Mouse (Mus musculus) myocyte (in vitro differentiated cells): ENCODE data around the gene Srrt.

Experiments used
- CEBPB ChIP-seq: IDR thresholded peaks from 2 replicates; pipeline ENCODE4 v1.6.1; 2011; ENCODE audit warnings: mild to moderate bottlenecking, moderate library complexity; ENCODE audit not compliant: poor library complexity, insufficient read depth, severe bottlenecking
- E2F4 ChIP-seq: IDR thresholded peaks from one replicate; pipeline ENCODE4 v1.6.1; 2011; ENCODE audit warnings: mild to moderate bottlenecking, control low read depth, moderate library complexity; ENCODE audit not compliant: insufficient read depth
- MAX ChIP-seq: IDR thresholded peaks from one replicate; pipeline ENCODE4 v1.6.1; 2011; ENCODE audit warnings: low read depth, mild to moderate bottlenecking, control low read depth
- MYOD1 ChIP-seq, 3 experiments: IDR thresholded peaks; one replicate each; pipeline ENCODE4 v1.6.1; 2011; ENCODE audit warnings: control low read depth in 2 of 3, low read depth in 2 of 3, mild to moderate bottlenecking in 2 of 3, moderate library complexity in 1 of 3; ENCODE audit not compliant: insufficient read length in 2 of 3, control insufficient read depth in 1 of 3
- MYOG ChIP-seq, 3 experiments: IDR thresholded peaks; one replicate each; pipeline ENCODE4 v1.6.1; 2011; ENCODE audit warnings: control low read depth in 2 of 3, low read depth in 2 of 3, mild to moderate bottlenecking in 2 of 3; ENCODE audit not compliant: insufficient read length in 2 of 3, control insufficient read depth in 1 of 3, insufficient read depth in 1 of 3
- POLR2A ChIP-seq: IDR thresholded peaks from one replicate; pipeline ENCODE4 v1.6.1; 2011; ENCODE audit warnings: low read depth, mild to moderate bottlenecking, control low read depth, moderate library complexity; ENCODE audit not compliant: insufficient read length
- POLR2AphosphoS2 ChIP-seq: IDR thresholded peaks from one replicate; pipeline ENCODE4 v1.6.1; 2011; ENCODE audit warnings: low read depth, control low read depth; ENCODE audit not compliant: insufficient read length
- SRF ChIP-seq: IDR thresholded peaks from one replicate; pipeline ENCODE4 v1.6.1; 2011; ENCODE audit warnings: low read depth; ENCODE audit not compliant: control insufficient read depth, insufficient read length
- TCF12 ChIP-seq: IDR thresholded peaks from one replicate; pipeline ENCODE4 v1.6.1; 2011; ENCODE audit warnings: mild to moderate bottlenecking, control low read depth; ENCODE audit not compliant: poor library complexity, insufficient read depth, severe bottlenecking
- TCF3 ChIP-seq: IDR thresholded peaks from one replicate; pipeline ENCODE4 v1.6.1; 2011; ENCODE audit warnings: low read depth, control low read depth; ENCODE audit not compliant: insufficient read length
- USF1 ChIP-seq: IDR thresholded peaks from one replicate; pipeline ENCODE4 v1.6.1; 2011; ENCODE audit warnings: low read depth, mild to moderate bottlenecking, control low read depth, moderate library complexity

DNA sequence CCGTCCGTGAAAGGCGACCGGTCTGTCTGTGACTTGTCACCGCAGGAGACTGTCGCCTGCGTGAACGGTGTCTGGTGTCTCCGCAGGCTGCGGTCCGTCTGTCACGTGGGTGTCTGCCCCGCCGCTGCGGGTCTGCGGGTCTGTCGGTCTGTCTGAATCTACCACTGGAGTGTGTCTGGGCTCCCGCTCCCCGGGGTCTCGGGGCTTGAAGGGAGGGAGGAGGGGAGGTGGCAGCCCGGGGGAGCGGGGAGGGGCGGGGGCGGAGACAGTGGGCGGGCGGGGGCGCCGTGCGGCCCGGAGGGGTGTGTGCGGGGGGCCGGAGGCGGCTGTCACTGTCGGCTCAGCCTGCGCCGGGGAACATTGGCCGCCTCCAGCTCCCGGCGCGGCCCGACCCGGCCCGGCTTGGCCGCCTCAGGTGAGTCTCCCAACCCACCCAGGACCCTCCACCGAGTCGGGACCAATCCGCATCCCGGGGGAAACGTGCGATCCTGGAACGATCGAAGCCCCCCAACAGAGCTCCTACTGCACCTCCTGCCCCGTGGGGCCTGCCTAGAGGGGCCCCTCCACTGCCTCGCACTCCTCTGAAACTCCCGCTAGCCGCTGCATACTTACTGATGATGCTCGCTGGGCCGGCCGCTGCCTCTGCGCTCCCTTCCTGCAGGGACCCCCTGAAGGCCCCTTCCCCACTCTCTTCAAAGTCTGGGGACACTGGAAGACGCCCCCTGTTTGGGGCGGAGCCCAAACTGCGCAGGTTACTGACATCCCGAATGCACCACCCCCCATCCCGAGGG, 19.3 kb downstream of the Srrt start:
- TF ChIP-seq MYOG (IDR thresholded peaks at IDR 0.05; ENCODE audit: control insufficient read depth in 1 of 3, insufficient read depth in 1 of 3, insufficient read length in 2 of 3, low read depth in 2 of 3) (no peak), CEBPB (no peak), E2F4 (no peak), POLR2A (no peak), SRF (no peak), USF1 (no peak), POLR2AphosphoS2 (no peak), TCF12 (no peak), MYOD1 (IDR thresholded peaks at IDR 0.05; ENCODE audit: control insufficient read depth in 1 of 3, insufficient read length in 2 of 3, low read depth in 2 of 3) (no peak), TCF3 (no peak), MAX (no peak)
